Mouse (Mus musculus) heart, postnatal 0 days (tissue): ENCODE results near the gene Keg1.

Experiments used
- CTCF ChIP-seq: IDR thresholded peaks from 2 replicates; pipeline ENCODE4 v1.5.1; 2016; ENCODE audit warnings: antibody characterized with exemption, control low read depth, low read depth
- EP300 ChIP-seq: IDR thresholded peaks from 2 replicates; pipeline ENCODE4 v1.6.1; 2016; ENCODE audit warnings: antibody characterized with exemption, low read depth

DNA sequence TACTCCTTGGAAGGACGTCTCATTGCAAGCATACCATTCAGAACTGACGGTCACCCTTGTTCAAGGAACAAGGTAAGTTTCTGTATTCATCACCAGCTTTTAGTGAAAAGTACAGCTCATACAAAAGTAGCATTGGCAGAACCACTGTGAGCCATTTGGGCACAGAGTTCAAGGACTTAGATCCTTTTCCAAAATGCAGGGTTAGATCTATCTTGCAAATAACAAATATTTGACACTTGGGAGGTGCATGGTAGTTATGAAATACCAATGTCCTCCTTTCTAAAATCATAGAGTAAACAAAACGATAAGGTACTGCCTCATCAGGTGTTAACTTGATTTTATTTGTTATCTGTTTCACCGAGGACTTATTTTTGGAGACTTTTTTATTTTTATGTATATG is 24.5 kb upstream of the Keg1 start:
- no peak for TF ChIP-seq CTCF
- TF ChIP-seq EP300 = no peak
